Mouse (Mus musculus): ENCODE results near the gene Asic1.
A peak's percentile ranks its signal among the peaks of the same experiment; 100 is the strongest.
"Not testable (repeated sequence)": the region's sequence is repeated elsewhere in the genome, so short reads cannot be mapped to it uniquely, and the experiment has no call there.

The Asic1 gene

DNA sequence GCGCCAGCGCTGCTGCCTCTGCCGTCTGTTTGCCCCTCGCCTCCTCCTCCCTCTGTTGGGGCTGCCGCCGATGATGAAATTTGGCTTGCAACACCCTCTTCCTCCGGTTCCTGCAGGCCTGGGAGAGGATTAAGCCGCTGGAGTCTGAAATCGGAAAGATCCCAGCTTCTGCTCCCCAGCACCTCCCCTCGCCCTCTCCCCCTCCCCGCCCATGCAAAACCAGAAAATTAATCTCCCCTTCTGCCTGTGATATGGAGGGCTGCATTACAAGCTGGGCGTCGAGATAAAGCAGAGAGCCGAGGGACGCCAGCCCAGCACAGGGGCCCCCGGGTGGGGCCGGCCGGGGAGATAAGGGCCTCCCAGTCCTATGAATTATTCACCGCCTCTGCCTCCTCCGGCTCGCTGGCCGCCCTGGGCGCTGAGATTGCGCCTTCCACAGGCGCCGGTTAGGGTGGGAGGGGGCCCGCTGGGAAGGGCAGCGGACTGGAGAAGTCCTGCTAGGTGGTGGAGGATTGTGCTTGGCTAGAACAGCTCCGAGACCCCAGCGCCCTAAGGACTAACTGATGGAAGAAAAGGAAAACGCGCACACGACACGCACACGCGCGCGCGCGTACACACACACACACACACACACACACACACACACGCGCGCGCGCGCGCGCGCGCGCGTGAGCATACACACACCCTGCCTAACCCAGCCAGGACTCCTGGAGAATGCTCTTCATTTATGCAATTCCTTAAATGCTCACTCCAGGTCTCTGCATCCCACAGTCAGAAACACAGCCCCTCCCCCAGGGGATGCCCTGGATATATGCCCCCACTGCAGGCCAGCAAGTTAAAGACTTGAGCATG, 5.3 kb upstream of the Asic1 start:
- peak; percentile 59 for DNase-seq (ENCODE audit: low spot score)

DNA sequence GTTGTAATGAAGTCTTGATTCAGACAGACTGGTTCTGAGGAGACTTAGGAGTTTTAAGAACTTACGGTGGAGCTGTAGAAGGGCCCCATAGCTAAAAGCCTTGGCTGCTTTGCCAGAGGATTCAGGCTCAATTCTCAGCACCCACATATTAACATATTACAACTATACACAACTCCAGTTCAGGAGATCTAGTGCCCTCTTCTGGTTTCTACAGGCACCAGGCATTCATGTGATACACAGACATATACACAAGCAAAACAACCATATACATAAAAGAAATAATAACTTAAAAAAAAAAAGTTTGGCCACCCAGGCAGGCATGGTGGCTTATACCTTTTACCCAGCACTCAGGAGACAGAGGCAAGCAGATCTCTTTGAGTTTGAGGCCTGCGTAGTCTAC, 2.6 kb upstream of the Asic1 start:
- no peak for DNase-seq (ENCODE audit: low spot score)

DNA sequence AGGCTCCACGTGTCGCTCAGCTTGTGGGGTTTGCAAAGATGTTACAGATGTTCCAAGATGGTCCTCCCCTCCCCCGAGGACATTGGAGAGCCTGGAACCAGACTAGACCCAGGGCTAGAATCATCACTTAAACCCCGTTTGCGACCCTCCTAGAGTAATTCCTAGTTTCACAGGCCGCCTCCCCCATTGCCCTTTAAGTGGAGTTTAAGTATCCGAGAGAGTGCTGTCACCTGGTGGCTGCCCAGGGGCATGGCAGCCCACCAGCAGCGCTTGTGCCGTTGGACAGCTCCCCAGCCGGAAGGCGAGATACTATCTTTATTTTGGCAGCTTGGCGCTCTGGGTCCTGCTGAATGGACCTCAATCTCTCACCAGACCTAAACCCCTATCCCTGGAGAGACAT, 1.3 kb upstream of the Asic1 start:
- peak; percentile 79 for DNase-seq (ENCODE audit: low spot score)

DNA sequence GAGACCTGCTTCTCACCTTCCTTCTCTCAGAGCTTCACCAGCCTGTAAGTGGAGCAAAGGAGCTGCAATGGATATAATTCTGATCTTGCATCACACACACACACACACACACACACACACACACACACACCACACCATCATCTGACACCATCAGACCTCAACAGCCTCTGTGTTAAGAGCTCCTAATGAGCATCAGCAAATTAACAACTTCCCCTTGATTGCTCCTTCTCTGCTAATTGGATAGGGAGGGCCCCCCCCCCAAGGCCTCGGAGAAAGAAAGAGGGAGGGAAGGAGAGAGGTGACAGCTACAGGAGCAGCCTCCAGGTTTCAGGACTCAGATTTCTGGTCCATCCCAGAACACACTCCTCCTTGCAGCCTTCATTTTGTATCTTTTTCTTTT, 776 bp upstream of the Asic1 start:
- no peak for DNase-seq (ENCODE audit: low spot score)

DNA sequence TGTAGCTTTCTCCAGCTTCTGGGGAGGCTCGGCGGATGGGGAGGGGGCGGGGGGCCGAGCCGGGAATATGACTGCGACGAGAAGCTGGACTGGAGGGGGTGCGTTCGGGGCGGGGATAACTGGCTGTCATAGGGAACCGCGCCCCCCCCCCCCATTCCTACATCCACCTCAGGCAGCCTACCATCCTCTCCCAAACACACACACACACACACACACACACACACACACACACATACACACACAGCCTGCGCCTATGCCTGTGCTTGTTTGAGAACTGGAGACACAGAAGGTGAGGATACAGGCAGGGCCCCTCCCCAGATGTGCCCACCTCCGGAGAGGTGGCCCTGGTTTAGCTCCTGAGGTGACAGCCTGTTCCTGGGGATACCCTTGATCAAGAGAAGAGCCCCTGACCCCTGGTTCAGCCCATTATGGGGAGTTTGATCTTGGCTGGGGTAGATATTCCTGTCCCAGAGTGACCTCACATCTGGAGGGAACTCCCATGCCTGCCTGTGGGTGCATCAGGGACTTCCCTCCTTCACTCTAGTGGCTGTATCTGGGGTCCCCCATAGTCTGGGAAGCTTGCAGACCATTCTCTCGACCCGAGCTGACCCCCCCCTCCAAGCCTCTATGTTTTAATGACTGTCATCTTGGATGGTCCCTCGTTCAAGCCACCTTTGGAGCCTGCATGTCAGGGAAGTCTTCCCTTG, 949 bp downstream of the Asic1 start:
- no peak for DNase-seq (ENCODE audit: low spot score)

DNA sequence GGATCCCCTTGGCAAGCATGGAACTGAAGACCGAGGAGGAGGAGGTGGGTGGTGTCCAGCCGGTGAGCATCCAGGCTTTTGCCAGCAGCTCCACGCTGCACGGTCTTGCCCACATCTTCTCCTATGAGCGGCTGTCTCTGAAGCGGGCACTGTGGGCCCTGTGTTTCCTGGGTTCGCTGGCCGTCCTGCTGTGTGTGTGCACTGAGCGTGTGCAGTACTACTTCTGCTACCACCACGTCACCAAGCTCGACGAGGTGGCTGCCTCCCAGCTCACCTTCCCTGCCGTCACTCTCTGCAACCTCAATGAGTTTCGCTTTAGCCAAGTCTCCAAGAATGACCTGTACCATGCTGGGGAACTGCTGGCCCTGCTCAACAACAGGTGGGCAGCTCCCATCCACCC, 1.6 kb downstream of the Asic1 start:
- DNase-seq (ENCODE audit: low spot score), result no peak

DNA sequence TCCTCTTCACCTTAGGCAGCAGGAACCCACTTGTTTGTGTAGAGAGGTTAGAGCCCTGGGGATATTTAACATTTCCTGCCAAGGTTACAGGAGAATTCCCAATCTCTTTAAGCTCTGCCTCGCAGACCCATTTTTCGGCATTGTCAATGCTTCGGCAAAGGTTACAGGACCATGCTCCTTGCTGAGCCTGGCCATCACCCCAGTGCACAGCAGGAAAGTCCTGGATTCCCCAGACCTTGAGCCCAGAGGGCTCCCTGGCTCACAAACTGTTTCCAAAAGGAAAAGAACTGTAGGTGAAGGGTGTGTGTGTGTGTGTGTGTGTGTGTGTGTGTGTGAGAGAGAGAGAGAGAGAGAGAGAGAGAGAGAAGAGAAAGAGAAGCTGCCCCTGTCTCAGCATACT, 4.7 kb downstream of the Asic1 start:
- no peak for DNase-seq (ENCODE audit: low spot score)

DNA sequence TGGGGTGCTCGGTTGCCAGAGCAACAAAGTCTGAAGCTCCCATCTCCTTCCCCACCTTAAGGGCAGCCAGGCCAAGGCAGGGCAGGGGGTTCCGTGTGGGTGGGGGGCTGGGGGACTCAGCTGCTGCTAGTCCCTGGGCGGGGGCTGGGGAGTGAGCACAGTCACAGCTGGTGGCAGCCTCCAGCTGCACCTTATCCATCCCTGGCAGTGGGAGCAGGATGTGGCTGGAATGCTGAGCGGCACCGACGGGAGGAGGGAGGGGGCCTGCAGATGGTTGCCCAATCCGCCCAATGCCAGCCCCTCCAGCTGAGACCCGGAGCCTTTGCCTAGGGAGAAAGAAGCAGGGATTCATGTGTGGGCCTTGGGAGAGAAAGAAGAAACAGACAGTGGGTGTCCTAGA, 6.9 kb downstream of the Asic1 start:
- no peak for DNase-seq (ENCODE audit: low spot score)

DNA sequence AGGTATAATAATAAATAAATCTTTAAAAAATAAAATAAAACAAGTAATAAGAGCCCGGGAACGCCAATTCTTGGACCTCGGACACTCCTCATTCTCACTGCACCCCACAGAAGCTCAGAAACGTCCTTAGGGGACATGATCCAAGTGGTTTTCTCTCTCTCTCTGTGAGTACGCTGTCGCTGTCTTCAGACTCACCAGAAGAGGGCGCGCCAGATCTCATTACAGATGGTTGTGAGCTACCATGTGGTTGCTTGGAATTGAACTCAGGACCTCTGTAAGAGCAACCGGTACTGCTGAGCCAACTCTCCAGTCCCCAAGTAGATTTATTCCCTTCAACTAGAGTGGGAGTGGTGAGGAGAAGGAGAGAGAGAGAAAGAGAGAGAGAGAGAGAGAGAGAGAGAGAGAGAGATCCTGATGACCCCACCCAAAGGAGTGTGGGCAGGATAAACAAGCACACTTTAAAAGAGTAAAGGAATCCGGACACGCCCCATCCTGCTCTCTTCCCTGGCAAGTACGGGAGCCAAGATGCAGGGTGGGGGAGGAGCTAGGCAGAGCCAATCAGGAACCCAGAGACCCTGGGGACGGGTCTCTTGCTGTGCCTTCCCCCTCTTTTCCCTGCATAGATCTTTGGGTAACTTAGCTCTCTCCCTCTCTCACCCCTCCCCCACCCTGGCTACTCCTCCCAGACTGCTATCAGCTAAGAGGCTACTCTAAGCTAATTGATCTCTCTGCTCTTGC, 8.1 kb downstream of the Asic1 start:
- peak; percentile 45 for DNase-seq (ENCODE audit: low spot score)

DNA sequence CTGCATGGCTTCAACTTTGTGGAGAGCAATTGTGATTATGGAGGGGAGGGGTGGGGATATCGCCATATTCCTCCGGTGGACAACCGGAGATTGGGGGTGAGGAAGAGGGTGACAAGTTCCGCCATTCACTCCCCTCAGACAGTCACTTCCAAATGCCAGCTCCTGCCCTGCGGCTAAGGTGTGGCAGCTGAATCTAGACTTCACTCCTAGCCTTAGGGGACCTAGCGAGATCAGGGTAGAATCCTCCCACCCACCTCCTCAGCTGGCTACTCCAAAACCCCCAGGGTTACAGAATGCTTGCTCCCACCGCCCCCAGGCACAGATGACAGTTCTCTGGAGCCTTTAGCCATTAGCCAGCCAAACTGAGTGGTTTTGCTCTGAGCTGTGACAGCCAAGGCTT, 8.8 kb downstream of the Asic1 start:
- no peak for DNase-seq (ENCODE audit: low spot score)

DNA sequence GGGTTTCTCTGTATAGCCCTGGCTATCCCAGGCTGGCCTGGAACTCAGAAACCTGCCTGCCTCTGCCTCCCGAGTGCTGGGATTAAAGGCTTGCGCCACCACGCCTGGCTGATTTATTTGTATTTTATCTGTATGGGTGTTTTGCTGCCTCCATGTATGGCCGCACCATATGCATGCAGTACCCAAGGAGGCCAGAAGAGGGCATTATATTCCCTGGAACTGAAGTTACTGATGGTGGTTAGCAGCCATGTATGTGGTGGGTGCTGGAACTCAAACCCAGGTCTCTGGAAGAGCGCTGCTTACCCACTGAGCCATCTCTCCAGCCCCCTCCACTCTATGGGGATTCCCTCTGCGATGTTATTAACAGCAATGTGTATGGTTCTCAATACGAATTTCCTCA, 12.7 kb downstream of the Asic1 start:
- no peak for DNase-seq (ENCODE audit: low spot score)

DNA sequence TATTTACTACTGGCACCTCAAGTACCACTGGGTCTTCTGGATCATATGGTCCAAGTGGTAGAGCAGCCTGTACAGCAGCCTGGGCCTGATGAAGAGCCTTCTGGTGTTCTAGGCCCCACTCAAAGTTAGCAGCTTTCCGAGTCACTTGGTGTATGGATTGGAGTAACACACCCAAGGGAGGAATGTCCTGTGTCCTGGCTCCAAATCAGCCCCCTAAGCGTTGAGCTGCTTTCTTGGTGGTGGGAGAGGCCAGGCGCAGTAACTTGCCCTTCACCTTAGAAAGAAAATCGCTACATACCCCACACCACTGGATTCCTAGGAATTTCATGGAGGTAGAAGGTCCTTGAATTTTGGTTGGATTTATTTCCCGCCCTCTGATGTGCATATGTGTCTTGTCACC, 14.0 kb downstream of the Asic1 start:
- no peak for DNase-seq (ENCODE audit: low spot score)

DNA sequence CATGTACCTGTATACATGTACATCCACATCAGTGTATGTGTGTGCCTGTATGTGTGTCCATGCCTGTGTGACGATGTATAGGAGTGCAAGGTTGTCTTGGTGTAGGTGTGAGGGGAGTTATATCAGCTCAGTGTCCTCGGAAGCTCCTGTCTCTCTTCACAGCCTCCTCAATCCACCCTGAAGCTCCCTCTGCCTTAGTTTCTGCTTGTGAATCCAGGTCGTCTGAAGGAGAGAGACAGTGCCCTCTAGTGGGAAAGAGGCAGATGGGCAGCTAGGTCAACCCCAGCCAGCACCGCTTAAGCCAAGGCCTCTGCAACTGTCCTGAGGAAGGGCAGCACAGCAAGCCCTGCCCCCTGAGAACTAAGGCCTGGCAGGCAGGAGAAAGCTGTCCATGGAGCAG, 18.5 kb downstream of the Asic1 start:
- DNase-seq (ENCODE audit: low spot score), result peak; percentile 50

DNA sequence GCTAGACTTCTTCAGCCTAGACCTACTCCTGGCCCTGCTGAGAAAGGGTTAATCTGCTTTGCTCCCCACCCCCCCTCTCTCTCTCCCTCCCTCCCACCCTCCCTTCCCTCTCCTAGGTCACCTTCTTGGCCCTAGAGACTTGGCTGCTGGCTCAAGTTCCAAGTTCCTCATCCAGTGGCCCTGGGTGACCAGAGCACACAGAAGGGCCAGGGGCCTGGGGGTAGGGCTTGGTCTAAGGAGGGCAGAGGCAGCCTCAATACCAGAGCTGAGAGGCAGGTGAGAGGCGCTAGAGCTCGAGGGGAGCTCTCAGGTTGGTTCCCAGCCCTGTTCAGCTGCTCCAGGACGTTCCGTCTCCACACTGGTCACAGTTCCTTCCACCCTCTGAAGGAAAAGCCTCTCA, 20.8 kb downstream of the Asic1 start:
- DNase-seq (ENCODE audit: low spot score), result no peak

DNA sequence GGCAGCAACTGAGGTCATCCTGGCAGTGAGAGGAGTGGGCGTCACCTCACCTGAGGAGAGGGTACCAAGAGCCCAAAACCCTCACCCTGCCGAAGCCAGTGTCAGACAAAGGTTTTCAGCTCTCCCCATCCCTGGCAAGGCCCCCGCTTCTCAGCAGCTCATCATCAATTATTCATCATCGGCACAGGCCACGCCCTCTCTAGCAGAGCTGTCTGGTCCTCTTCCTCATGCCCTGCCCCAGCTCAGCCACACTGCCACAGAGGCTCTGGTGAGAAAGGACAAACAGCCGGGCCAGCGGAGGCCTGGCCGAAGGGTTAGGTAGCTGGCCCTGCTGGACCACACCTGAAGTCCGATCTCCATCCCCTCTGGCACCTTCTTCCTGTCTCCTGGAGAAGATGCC, 21.8 kb downstream of the Asic1 start:
- DNase-seq (ENCODE audit: low spot score), result no peak

DNA sequence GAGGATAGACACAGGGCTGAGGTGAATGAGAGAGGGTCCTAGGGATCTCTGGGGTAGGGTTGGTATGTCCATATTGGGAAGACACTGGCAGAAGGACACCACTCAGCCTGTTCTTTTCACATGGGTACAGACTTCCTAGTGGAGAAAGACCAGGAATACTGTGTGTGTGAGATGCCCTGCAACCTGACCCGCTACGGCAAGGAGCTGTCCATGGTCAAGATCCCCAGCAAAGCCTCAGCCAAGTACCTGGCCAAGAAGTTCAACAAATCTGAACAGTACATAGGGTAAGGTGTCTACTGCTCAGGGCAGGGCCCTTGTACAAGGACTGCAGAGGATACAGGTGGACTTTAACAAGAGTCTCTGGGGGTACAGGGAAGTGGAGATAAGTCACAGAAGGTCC, 27.1 kb downstream of the Asic1 start:
- DNase-seq (ENCODE audit: low spot score), result no peak

DNA sequence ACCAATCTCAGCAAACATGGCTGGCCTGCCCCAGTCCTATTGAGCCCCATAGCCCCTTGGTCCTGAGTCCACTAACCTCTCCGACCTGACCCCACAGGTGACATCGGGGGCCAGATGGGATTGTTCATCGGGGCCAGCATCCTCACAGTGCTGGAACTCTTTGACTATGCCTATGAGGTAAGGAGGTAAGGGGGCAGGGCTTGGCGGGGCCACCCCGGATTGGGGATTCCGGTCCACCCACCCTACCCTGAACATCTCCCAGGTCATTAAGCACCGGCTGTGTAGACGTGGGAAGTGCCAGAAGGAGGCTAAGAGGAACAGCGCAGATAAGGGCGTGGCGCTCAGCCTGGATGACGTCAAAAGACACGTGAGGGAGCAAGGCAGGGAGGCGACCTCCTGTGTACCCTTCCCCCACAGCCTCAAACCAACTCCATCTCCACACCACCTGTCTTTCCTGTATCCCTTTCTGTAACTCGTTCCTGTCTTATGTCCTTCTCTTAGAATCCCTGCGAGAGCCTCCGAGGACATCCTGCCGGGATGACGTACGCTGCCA, 28.4 kb downstream of the Asic1 start:
- no peak for DNase-seq (ENCODE audit: low spot score)

DNA sequence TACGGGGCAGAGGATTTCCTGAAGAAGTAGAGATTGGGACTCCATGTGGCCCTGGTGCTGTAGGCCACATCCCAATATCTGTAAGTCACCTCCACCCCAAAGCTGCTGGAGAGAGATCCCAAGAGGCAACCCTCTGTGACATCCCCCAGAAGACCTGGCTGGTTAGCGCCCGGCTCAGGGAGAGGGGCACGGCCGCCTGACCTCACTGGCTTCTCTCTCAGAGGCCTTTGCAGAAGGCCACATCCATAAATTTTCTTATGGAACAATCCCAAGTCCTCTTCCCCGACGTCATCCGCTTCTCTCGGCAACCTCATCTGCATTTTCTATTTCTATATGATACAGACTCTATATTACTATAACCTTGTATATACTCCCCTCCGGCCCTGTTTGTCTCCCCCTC, 29.5 kb downstream of the Asic1 start:
- no peak for DNase-seq (ENCODE audit: low spot score)

DNA sequence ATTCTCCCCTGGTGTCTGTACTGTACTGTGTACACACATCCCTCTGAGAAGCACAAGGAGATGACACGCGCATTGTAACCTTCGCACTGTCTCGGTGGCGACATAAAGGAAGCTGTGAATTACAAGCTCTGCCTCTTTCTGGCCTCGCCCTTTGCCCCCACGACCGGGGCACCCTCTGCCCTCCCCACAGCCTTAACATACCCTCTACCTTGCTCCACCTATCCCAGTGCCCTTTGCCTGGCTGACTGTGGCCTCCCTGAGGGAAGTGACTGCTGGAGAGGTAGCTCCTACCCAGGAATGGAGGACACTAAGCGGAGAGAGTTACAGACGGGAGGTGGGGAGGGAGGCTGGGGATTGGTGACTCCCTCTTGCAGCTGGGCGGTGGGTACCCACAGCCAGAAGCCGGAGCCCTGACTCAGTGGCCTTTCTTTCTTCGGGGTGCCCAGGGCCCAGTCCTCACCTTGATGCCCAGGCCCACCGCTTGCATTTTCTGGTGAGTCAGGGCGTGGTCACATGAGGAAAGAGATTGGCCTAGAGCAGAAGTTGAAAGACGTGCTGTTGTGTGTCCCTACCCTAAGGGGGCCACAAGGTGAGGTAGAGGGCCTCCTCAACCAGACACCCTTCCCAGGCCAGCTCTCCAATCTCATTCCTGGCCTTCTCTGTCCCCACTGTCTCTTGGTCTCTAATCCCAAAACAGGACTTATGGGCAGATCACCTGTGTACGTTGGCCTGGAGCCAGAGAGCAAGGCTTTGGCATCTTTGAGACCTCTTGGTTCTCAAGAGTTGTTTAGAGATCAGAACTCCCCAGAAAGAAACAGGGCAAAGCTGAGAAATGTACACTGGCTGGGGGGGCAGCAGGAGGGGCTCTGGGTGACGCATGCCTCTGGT, 30.3 kb downstream of the Asic1 start:
- DNase-seq (ENCODE audit: low spot score), result no peak

DNA sequence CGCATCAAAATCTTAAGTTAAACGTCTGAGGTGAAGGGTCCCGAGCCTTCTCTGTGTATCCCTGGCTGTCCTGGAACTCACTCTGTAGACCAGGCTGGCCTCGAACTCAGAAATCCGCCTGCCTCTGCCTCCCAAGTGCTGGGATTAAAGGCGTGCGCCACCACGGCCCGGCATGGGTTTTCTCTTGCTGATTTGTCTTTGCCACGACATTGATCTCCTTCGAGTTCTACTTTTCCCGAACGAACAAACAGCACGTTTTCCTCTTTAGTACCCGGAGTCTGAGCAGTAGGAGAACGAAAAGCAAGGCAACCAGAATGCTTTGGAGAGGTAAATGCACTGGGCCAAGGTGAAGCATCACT, 31.5 kb downstream of the Asic1 start:
- not testable (repeated sequence) for DNase-seq (ENCODE audit: low spot score)

DNA sequence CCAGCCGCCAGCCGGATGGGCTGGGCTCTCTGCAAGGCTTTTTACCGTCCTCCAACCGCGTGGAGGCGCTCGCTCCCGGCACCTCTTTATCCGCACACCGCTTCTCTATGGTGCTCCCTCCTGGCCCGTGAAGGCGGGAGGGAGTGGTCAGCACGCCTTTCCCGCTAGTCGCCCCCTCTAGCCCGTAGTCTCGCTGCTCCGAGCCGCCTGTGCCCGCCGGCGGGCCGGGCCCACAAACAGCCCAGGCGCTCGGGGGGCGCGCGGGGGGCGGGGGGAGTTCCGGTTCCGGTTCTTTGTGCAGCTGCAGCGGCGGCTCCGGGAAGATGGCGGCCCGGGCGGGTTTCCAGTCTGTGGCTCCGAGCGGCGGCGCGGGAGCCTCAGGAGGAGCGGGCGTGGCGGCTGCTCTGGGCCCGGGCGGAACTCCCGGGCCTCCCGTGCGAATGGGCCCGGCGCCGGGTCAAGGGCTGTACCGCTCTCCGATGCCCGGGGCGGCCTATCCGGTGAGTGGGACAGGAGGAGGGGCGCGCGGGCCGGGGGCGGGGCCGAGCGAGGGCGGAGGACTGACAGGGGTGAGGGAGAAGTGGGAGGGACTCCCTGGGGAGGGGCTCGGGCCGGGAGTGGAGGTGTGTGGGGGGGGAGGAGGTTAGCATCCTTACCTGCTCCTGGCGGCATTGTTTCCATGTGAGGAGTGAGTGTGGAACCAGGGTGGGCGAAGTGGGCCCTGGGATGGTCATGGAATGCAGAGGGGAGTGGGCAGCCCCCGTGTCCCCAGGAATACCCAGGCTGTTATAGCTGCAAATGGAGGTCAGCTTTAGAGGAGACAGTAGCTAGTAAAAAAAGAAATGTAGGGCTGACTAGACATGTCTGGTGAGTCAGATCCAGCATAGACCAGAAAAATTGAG, 32.1 kb downstream of the Asic1 start, which contains the start of gene Smarcd1:
Gene Smarcd1 (plus strand): TSS at position 131 of the 902 bp plus-strand sequence.
- peak; percentile 94 for DNase-seq (ENCODE audit: low spot score)

Data from urinary bladder, postnatal 14 days (tissue).